Mouse (Mus musculus) left cerebral cortex, adult 2 months (tissue): ENCODE results near the gene Ptpdc1. TPM values are rescaled to one million over a fixed set of nuclear protein-coding genes. Genes with fewer than 3 reads are reported as not detected.

Source experiments
- DNase-seq, 2 experiments: peaks; one replicate each; pipeline ENCODE4 v3.0.0; 2021 to 2022; ENCODE audit warnings: low spot score in 2 of 2, mixed read lengths in 1 of 2; ENCODE audit errors: extremely low spot score in 1 of 2
- H3K27ac ChIP-seq: fragments of 200-600 bp; 2 replicates; pipeline ENCODE4 v1.8.1; 2022
- H3K4me3 ChIP-seq: fragments of 200-600 bp; 2 replicates; pipeline ENCODE4 v1.8.1; 2022
- CTCF ChIP-seq: fragments of 200-600 bp; IDR thresholded peaks from 2 replicates; pipeline ENCODE4 v1.8.1; 2022; ENCODE audit warnings: antibody characterized with exemption, mild to moderate bottlenecking, moderate library complexity
- intact Hi-C: fragments of 180-260 bp; cut with DNase I; formaldehyde crosslinking; loops from one replicate; pipeline ENCODE4 v1.15.1; 2025
- total RNA-seq, 2 experiments: library from RNA; stranded (reverse); gene quantifications; 2 replicates each; pipeline ENCODE4 v1.2.3; 2021

Ptpdc1 gene
- total RNA-seq, 2 experiments from 2014 or later, result 22.9 to 28.5 TPM

GRCm38 (mm10) chr13:48617774-48618173, 7.7 kb downstream of the Ptpdc1 start:
- Histone ChIP-seq H3K27ac (no peak overlapping the region), H3K4me3 (no peak overlapping the region)
- DNase-seq, result no peak
- no peak for TF ChIP-seq CTCF
- intact Hi-C loops, result no loop called here

GRCm38 (mm10) chr13:48614525-48614924, 10.9 kb downstream of the Ptpdc1 start:
- no peak for TF ChIP-seq CTCF
- no peak overlapping the region for H3K4me3 ChIP-seq
- DNase-seq, result no peak
- no peak overlapping the region for H3K27ac ChIP-seq
- intact Hi-C loops, result no loop called here

- H3K4me3 ChIP-seq, result no peak overlapping the region
- no peak for TF ChIP-seq CTCF
- intact Hi-C loops, result no loop called here
- DNase-seq, result no peak
- no peak overlapping the region for H3K27ac ChIP-seq
These were observed 16.4 kb downstream of the Ptpdc1 start for GRCm38 (mm10) chr13:48609106-48609505.

GRCm38 (mm10) chr13:48604591-48604990, 20.9 kb downstream of the Ptpdc1 start:
- intact Hi-C loops, result no loop called here
- DNase-seq, result no peak
- H3K27ac ChIP-seq, result no peak overlapping the region

GRCm38 (mm10) chr13:48603296-48603695, 22.2 kb downstream of the Ptpdc1 start:
- no peak overlapping the region for H3K4me3 ChIP-seq
- TF ChIP-seq CTCF, result no peak
- intact Hi-C loops, result no loop called here
- DNase-seq, result no peak
- H3K27ac ChIP-seq, result no peak overlapping the region

More at GRCm38 (mm10) chr13:48604591-48604990, 20.9 kb downstream of the Ptpdc1 start:
- no peak overlapping the region for H3K4me3 ChIP-seq
- no peak for TF ChIP-seq CTCF

DNA sequence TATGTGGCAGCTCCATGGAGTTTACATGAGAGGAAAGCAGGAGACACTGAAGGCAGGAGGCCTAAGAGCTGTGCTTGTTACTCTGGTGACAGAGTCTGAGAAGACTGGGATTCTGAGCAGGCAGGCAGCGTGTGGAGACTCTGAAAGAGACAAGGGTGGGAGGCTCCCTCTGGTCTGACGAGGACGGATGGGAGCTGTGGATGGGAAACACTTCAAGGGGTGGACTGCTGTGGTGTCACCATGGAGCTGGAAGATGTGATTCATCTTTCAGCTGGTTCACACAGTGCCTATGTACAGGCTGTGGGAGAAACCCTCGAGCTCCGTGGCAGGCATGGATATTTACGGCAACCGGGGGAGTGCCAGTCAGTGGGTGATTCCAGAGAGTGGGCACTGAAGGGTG, 30.9 kb downstream of the Ptpdc1 start:
- H3K4me3 ChIP-seq, result no peak overlapping the region

GRCm38 (mm10) chr13:48594031-48594430, 31.4 kb downstream of the Ptpdc1 start:
- no peak; the same call in 1 of the 2 replicates for TF ChIP-seq CTCF
- Histone ChIP-seq H3K27ac (peak overlapping the region; percentile 81), H3K4me3 (no peak overlapping the region)
- DNase-seq, result peak; percentile 25 to 45
- intact Hi-C loops, result loop anchor here (1.0 kb wide), 1 partner anchor 42 kb away; no protein-coding TSS in a partner anchor

More for the DNA sequence above, 30.9 kb downstream of the Ptpdc1 start:
- H3K27ac ChIP-seq, result peak overlapping the region; percentile 81
- TF ChIP-seq CTCF, result no peak
- peak; percentile 45 to 51 for DNase-seq
- intact Hi-C loops, result loop anchor here (1.0 kb wide), 1 partner anchor 42 kb away; no protein-coding TSS in a partner anchor

- Histone ChIP-seq H3K4me3 (peak overlapping the region; percentile 35), H3K27ac (peak overlapping the region; percentile 81)
- peak; percentile 45 to 48 for DNase-seq
- TF ChIP-seq CTCF, result no peak
- intact Hi-C loops, result no loop called here
These were observed 32.3 kb downstream of the Ptpdc1 start for GRCm38 (mm10) chr13:48593181-48593580.

- intact Hi-C loops, result no loop called here
- H3K27ac ChIP-seq, result no peak overlapping the region
- TF ChIP-seq CTCF, result peak; percentile 28
- DNase-seq, result no peak
- H3K4me3 ChIP-seq, result no peak overlapping the region
These were observed 34.7 kb downstream of the Ptpdc1 start for GRCm38 (mm10) chr13:48590743-48591142.

DNA sequence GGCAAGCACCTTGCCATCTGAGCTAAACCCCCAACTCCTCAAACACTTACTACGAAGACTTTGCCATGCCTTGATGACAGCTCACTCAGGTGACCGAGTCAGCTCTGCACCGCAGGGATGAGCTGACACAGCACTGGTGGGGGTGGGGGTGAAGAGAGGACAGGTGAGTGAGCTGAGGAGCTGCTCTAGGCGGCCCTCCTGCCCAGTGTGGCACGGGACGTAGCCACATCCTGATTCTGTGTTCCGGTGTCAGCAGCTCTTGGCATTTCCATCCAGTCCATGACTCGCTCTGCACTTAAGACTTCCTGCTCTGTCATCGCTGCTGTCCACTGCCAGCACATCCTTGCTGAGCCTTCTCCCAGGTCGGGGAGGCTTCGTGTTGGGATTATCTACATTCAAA, 38.1 kb downstream of the Ptpdc1 start:
- intact Hi-C loops, result no loop called here
- TF ChIP-seq CTCF, result no peak
- no peak for DNase-seq
- Histone ChIP-seq H3K27ac (no peak overlapping the region), H3K4me3 (no peak overlapping the region)

- Histone ChIP-seq H3K27ac (no peak overlapping the region), H3K4me3 (no peak overlapping the region)
- no peak for TF ChIP-seq CTCF
- DNase-seq, result no peak
- intact Hi-C loops, result no loop called here
These were observed 39.0 kb downstream of the Ptpdc1 start for GRCm38 (mm10) chr13:48586496-48586895.

- intact Hi-C loops, result no loop called here
- no peak for TF ChIP-seq CTCF
- Histone ChIP-seq H3K4me3 (no peak overlapping the region), H3K27ac (no peak overlapping the region)
- no peak for DNase-seq
These were observed 39.7 kb downstream of the Ptpdc1 start for GRCm38 (mm10) chr13:48585786-48586185.

GRCm38 (mm10) chr13:48582688-48583379, 42.6 kb downstream of the Ptpdc1 start:
- H3K4me3 ChIP-seq, result no peak overlapping the region
- DNase-seq, result no peak
- TF ChIP-seq CTCF, result peak; percentile 22
- intact Hi-C loops, result no loop called here
- no peak overlapping the region for H3K27ac ChIP-seq
